Comparison of ENCODE assay signal across 13 mouse cellular contexts in the genomic region with DNA sequence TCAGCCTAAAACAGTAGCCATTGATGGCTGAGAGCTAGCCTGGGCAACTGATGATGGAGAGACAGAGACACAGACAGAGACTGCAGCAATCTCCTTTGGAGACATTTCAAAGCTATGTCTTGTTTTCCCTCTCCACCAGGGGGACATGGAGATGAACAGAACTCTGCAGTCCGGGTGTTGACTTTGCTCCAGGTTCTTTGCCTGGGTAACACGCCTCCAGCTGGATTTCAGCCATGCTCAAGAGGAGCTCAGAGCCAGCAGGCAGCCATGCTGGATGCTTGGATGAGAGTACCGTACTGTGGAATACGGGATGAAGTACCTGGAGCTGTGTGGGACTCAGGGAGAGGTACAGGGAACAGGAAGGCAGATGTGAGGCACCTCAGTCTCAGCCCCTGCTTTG. TPM values are rescaled to one million over a fixed set of nuclear protein-coding genes. Genes with fewer than 3 reads are reported as not detected.
DNase-seq lines count a peak whose midpoint lies in the region; ATAC-seq and TF ChIP-seq lines count a peak whose summit lies in the region.
"Had no signal": no experiment of that assay in that cellular context is flagged by ENCODE, and none has a peak within 500 bp of the region (broad histone marks: within the 10 kb centered on the region; RNA-seq: fewer than 3 reads in every experiment).

No protein-coding gene starts in this region.

- H3K4me3 ChIP-seq in liver, adult 2 months (ENCODE audit: insufficient read depth, low read depth, low read length), result no peak overlapping the region
- H3K4me3 ChIP-seq in liver, embryonic 12.5 days, result no peak overlapping the region
- H3K4me3 ChIP-seq in hindbrain, embryonic 11.5 days (ENCODE audit: low read depth, low read length), result no peak overlapping the region
- no peak overlapping the region for H3K4me3 ChIP-seq in neural tube, embryonic 15.5 days (replicated peaks)
- H3K4me3 ChIP-seq: embryonic facial prominence, embryonic 12.5 days had no signal

- H3K9ac ChIP-seq in liver, adult 2 months (ENCODE audit: low read depth, low read length), result no peak overlapping the region
- H3K9ac ChIP-seq in liver, embryonic 12.5 days, result no peak overlapping the region
- H3K9ac ChIP-seq in hindbrain, embryonic 11.5 days (ENCODE audit: low read depth, low read length), result no peak overlapping the region
- no peak overlapping the region for H3K9ac ChIP-seq in neural tube, embryonic 15.5 days (replicated peaks)
- H3K9ac ChIP-seq: embryonic facial prominence, embryonic 12.5 days had no signal

- H3K9me3 ChIP-seq in liver, embryonic 12.5 days (replicated peaks), result no peaks in the 10 kb centered on the region
- no peaks in the 10 kb centered on the region for H3K9me3 ChIP-seq in hindbrain, embryonic 11.5 days (ENCODE audit: control insufficient read depth, low read length)
- no peaks in the 10 kb centered on the region for H3K9me3 ChIP-seq in neural tube, embryonic 15.5 days (replicated peaks)
- H3K9me3 ChIP-seq: embryonic facial prominence, embryonic 12.5 days had no signal

- ATAC-seq in liver, embryonic 12.5 days, result no peak
- ATAC-seq in hindbrain, embryonic 11.5 days (ENCODE audit: low FRiP score), result no peak
- ATAC-seq in neural tube, embryonic 15.5 days (ENCODE audit: low FRiP score), result no peak
- ATAC-seq: midbrain, embryonic 16.5 days had no signal

- WGBS in liver, adult 2 months, result 54% methylated on average over 4 of the region's 4 CpGs
- WGBS in liver, embryonic 12.5 days (ENCODE audit: insufficient replicate concordance), result 48% methylated on average over 4 of the region's 4 CpGs
- 65% methylated on average over 4 of the region's 4 CpGs for WGBS in hindbrain, embryonic 11.5 days
- 68% methylated on average over 4 of the region's 4 CpGs for WGBS in neural tube, embryonic 15.5 days

- H3K4me2 ChIP-seq in liver, embryonic 12.5 days, result no peak overlapping the region
- H3K4me2 ChIP-seq in hindbrain, embryonic 11.5 days (replicated peaks; ENCODE audit: low read depth, low read length), result no peak overlapping the region
- no peak overlapping the region for H3K4me2 ChIP-seq in neural tube, embryonic 15.5 days
- H3K4me2 ChIP-seq: embryonic facial prominence, embryonic 12.5 days had no signal

- peak; percentile 19 for DNase-seq in gastrocnemius, postnatal 10 days
- DNase-seq in gastrocnemius, adult 18-20 months (ENCODE audit: low spot score), result no peak
- peak; percentile 5 for DNase-seq in liver, adult 2 months (ENCODE audit: extremely low read depth, low read depth, low spot score)
- peak; percentile 87 for DNase-seq in cerebellum, adult 11-12 months
- DNase-seq in lung, postnatal 36 days, result peak; percentile 6
- DNase-seq in hindbrain, embryonic 11.5 days (ENCODE audit: low spot score), result no peak
- DNase-seq: heart, adult 11 months; kidney, postnatal 25 days; liver had no signal

- no peak for TF ChIP-seq CTCF in liver, adult 2 months (IDR thresholded peaks at IDR 0.05; ENCODE audit: low read depth, low read length)

- H3K36me3 ChIP-seq in liver, adult 2 months (ENCODE audit: control insufficient read depth, insufficient read depth, low read length), result no peaks in the 10 kb centered on the region
- H3K36me3 ChIP-seq in liver, embryonic 12.5 days, result no peaks in the 10 kb centered on the region
- no peaks in the 10 kb centered on the region for H3K36me3 ChIP-seq in hindbrain, embryonic 11.5 days (ENCODE audit: control insufficient read depth, insufficient read depth, low read length)
- H3K36me3 ChIP-seq in neural tube, embryonic 15.5 days, result no peaks in the 10 kb centered on the region
- H3K36me3 ChIP-seq: embryonic facial prominence, embryonic 12.5 days had no signal

- H3K27me3 ChIP-seq in liver, adult 2 months (ENCODE audit: control insufficient read depth, insufficient read depth, low read length), result no peaks in the 10 kb centered on the region
- H3K27me3 ChIP-seq in liver, embryonic 12.5 days (replicated peaks), result no peaks in the 10 kb centered on the region
- H3K27me3 ChIP-seq in hindbrain, embryonic 11.5 days (ENCODE audit: control insufficient read depth, insufficient read depth, low read length), result no peaks in the 10 kb centered on the region
- H3K27me3 ChIP-seq in neural tube, embryonic 15.5 days (replicated peaks), result no peaks in the 10 kb centered on the region
- H3K27me3 ChIP-seq: embryonic facial prominence, embryonic 12.5 days had no signal

- H3K27ac ChIP-seq in liver, adult 2 months (replicated peaks; ENCODE audit: insufficient read depth, low read depth, low read length), result no peak overlapping the region
- H3K27ac ChIP-seq in liver, embryonic 12.5 days, result no peak overlapping the region
- H3K27ac ChIP-seq in hindbrain, embryonic 11.5 days (ENCODE audit: low read depth, low read length), result no peak overlapping the region
- H3K27ac ChIP-seq in neural tube, embryonic 15.5 days (replicated peaks), result no peak overlapping the region
- H3K27ac ChIP-seq: embryonic facial prominence, embryonic 12.5 days had no signal

- no peaks in the 10 kb centered on the region for H3K4me1 ChIP-seq in liver, adult 2 months (ENCODE audit: control insufficient read depth, insufficient read depth, low read length)
- no peaks in the 10 kb centered on the region for H3K4me1 ChIP-seq in liver, embryonic 12.5 days
- H3K4me1 ChIP-seq in hindbrain, embryonic 11.5 days (replicated peaks; ENCODE audit: control insufficient read depth, insufficient read depth, low read length), result no peaks in the 10 kb centered on the region
- peaks cover 10% of the 10 kb centered on the region for H3K4me1 ChIP-seq in neural tube, embryonic 15.5 days
- H3K4me1 ChIP-seq: embryonic facial prominence, embryonic 12.5 days had no signal

- H3K79me2 ChIP-seq in liver, adult 2 months (ENCODE audit: control insufficient read depth, insufficient read depth, low read length), result no peaks in the 10 kb centered on the region

- no peak for TF ChIP-seq POLR2A in liver, adult 2 months (IDR thresholded peaks at IDR 0.05; ENCODE audit: extremely low read depth, insufficient read depth, low read length)

RNA-seq across cellular contexts. Expression of gene Unc5a, which starts 22.6 kb away (rescaled TPM):
- total RNA-seq in gastrocnemius, postnatal 10 days (2021), result 1 to 10 TPM; 3.7 to 4.8 TPM
- total RNA-seq in gastrocnemius, adult 18-20 months (2021), result 1 to 10 TPM; 7.6 to 7.8 TPM
- total RNA-seq in liver, adult 2 months (2014; rRNA removed), result 0.46 and 0.81 TPM in 2 replicates
- polyA plus RNA-seq in liver, adult 2 months (2012; rRNA removed), result 0.57 and 1.6 TPM in 2 replicates
- polyA plus RNA-seq in liver, embryonic 12.5 days (2016; fragmentation: Nextera tagmentation; extraction: Ambion mirVana), result 0.97 and 1.1 TPM in 2 replicates
- polyA plus RNA-seq in hindbrain, embryonic 11.5 days (2014; fragmentation: Nextera tagmentation; extraction: Ambion mirVana), result 2.7 and 2.9 TPM in 2 replicates
- polyA plus RNA-seq in neural tube, embryonic 15.5 days (2015; fragmentation: Nextera tagmentation; extraction: Ambion mirVana), result 12.1 and 12.7 TPM in 2 replicates

Comparison
In these comparisons a context has a peak if more than half of its experiments do, and no peak if none do; other contexts are left out.
1. DNase-seq: peak in gastrocnemius, postnatal 10 days (single experiment), liver, adult 2 months (single experiment), cerebellum, adult 11-12 months (single experiment) and lung, postnatal 36 days (single experiment); none in gastrocnemius, adult 18-20 months (single experiment) and hindbrain, embryonic 11.5 days (single experiment).